Mouse (Mus musculus): Measurements from ENCODE around the gene Spred1. TPM values are rescaled to one million over a fixed set of nuclear protein-coding genes. Genes with fewer than 3 reads are reported as not detected.

Gene Spred1
- polyA plus RNA-seq, 1 experiment from 2014 or later = 6.5 TPM

DNA sequence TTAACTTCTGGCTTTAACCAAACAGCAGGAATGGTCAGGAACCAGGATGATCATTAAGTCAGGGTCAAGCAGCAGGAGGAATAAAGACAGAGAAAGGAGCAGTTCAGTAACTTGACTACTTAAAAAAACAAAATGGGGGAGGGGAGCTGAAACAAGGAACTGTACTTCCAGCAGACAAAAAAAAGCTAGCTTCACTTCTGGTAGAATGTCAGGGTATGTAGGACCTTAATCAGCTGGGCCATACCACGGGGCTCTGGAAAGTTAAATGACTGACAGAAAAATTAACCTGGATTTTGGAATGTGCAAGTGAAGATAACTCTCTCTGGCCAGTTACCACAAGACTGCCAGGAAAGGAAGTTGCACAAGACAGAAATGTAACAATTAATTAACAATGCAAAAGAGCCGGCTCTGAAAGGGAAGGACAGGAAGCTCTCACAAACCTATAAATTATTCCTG is 28.2 kb upstream of the Spred1 start:
- Histone ChIP-seq H3K4me1 (ENCODE audit: control insufficient read depth, insufficient read depth, low read length) (0 out of 2 replicates have a peak, but pooled peaks cover 5% of the 10 kb centered on the region), H3K9ac (ENCODE audit: low read length) (no peak overlapping the region), H3K4me3 (replicated peaks; ENCODE audit: low read length) (no peak overlapping the region), H3K27me3 (ENCODE audit: control insufficient read depth, insufficient read depth, low read length) (no peaks in the 10 kb centered on the region), H3K27ac (ENCODE audit: low read length) (no peak overlapping the region), H3K36me3 (ENCODE audit: control insufficient read depth, insufficient read depth, low read length) (no peaks in the 10 kb centered on the region), H3K4me2 (ENCODE audit: low read depth, low read length) (no peak overlapping the region), H3K9me3 (replicated peaks; ENCODE audit: control insufficient read depth, low read length) (no peaks in the 10 kb centered on the region)
- no peak for ATAC-seq (ENCODE audit: insufficient read depth, low FRiP score)
- WGBS = 28% methylated on average over 2 of the region's 2 CpGs

- Histone ChIP-seq H3K27ac (ENCODE audit: low read length) (no peak overlapping the region), H3K27me3 (ENCODE audit: control insufficient read depth, insufficient read depth, low read length) (no peaks in the 10 kb centered on the region), H3K4me2 (ENCODE audit: low read depth, low read length) (no peak overlapping the region), H3K36me3 (ENCODE audit: control insufficient read depth, insufficient read depth, low read length) (no peaks in the 10 kb centered on the region), H3K9ac (ENCODE audit: low read length) (no peak overlapping the region), H3K4me3 (replicated peaks; ENCODE audit: low read length) (no peak overlapping the region), H3K9me3 (replicated peaks; ENCODE audit: control insufficient read depth, low read length) (no peaks in the 10 kb centered on the region), H3K4me1 (ENCODE audit: control insufficient read depth, insufficient read depth, low read length) (0 out of 2 replicates have a peak, but pooled peaks cover 7% of the 10 kb centered on the region)
- no peak for ATAC-seq (ENCODE audit: insufficient read depth, low FRiP score)
- 58% methylated on average over 3 of the region's 3 CpGs for WGBS
These were observed 25.7 kb upstream of the Spred1 start for GRCm38 (mm10) chr2:117095491-117095890.

DNA sequence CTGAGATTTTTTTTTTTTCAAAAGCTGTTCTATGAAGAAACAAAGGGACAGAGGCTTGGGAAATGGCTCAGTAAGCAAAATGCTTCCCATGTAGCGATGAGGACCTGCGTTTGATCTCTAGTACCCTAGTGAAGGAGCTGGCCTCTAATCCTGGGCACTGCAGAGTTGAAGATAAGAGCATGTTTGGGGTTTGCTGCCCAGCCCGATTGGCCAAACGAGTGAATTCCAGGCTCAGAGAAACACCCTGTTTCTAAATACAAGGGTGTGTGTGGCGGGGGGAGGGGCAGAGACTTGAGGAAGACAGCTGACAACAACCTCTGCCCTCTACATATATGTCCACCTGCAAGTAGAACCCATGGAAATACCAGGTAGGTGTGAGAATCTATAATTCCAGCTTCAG is 23.9 kb upstream of the Spred1 start:
- no peak overlapping the region for H3K27ac ChIP-seq (ENCODE audit: low read length)
- H3K36me3 ChIP-seq (ENCODE audit: control insufficient read depth, insufficient read depth, low read length) = no peaks in the 10 kb centered on the region
- no peaks in the 10 kb centered on the region for H3K9me3 ChIP-seq (replicated peaks; ENCODE audit: control insufficient read depth, low read length)
- H3K4me1 ChIP-seq (ENCODE audit: control insufficient read depth, insufficient read depth, low read length) = 0 out of 2 replicates have a peak, but pooled peaks cover 7% of the 10 kb centered on the region
- H3K4me3 ChIP-seq (replicated peaks; ENCODE audit: low read length) = no peak overlapping the region
- no peaks in the 10 kb centered on the region for H3K27me3 ChIP-seq (ENCODE audit: control insufficient read depth, insufficient read depth, low read length)
- 52% methylated on average over 5 of the region's 5 CpGs for WGBS
- no peak overlapping the region for H3K4me2 ChIP-seq (ENCODE audit: low read depth, low read length)
- no peak overlapping the region for H3K9ac ChIP-seq (ENCODE audit: low read length)
- no peak; the same call in 1 of the 2 replicates for ATAC-seq (ENCODE audit: insufficient read depth, low FRiP score)

DNA sequence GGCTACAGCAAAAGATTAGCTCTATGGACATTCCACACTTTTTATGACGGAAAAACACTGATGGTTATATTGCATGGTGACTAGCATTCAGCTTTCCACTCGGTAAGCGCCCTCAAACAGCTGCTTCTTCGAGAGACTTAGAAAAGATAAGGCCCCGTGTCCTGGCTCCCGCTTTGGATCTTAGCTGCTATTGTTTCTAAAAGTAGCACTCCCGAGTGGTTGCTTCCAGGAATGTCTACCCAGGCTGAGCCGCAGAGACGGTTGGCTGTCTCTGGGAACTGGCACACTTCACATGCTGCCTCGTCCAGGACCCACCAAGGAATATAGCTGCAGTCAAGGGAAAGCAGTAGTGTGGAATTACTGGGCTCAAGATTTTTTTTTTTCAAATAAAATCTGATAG is 21.9 kb upstream of the Spred1 start:
- Histone ChIP-seq H3K4me1 (ENCODE audit: control insufficient read depth, insufficient read depth, low read length) (0 out of 2 replicates have a peak, but pooled peaks cover 2% of the 10 kb centered on the region), H3K4me2 (ENCODE audit: low read depth, low read length) (no peak overlapping the region), H3K9ac (ENCODE audit: low read length) (no peak overlapping the region), H3K4me3 (replicated peaks; ENCODE audit: low read length) (no peak overlapping the region), H3K9me3 (replicated peaks; ENCODE audit: control insufficient read depth, low read length) (no peaks in the 10 kb centered on the region), H3K27ac (ENCODE audit: low read length) (no peak overlapping the region), H3K36me3 (ENCODE audit: control insufficient read depth, insufficient read depth, low read length) (no peaks in the 10 kb centered on the region), H3K27me3 (ENCODE audit: control insufficient read depth, insufficient read depth, low read length) (no peaks in the 10 kb centered on the region)
- 43% methylated on average over 10 of the region's 10 CpGs for WGBS
- ATAC-seq (ENCODE audit: insufficient read depth, low FRiP score) = no peak

GRCm38 (mm10) chr2:117103461-117103860 is 17.7 kb upstream of the Spred1 start:
- no peak overlapping the region for H3K4me2 ChIP-seq (ENCODE audit: low read depth, low read length)
- H3K9me3 ChIP-seq (replicated peaks; ENCODE audit: control insufficient read depth, low read length) = no peaks in the 10 kb centered on the region
- no peak overlapping the region for H3K4me3 ChIP-seq (replicated peaks; ENCODE audit: low read length)
- no peak overlapping the region for H3K9ac ChIP-seq (ENCODE audit: low read length)
- H3K27me3 ChIP-seq (ENCODE audit: control insufficient read depth, insufficient read depth, low read length) = no peaks in the 10 kb centered on the region
- ATAC-seq (ENCODE audit: insufficient read depth, low FRiP score) = no peak
- H3K4me1 ChIP-seq (ENCODE audit: control insufficient read depth, insufficient read depth, low read length) = 0 out of 2 replicates have a peak, but pooled peaks cover 2% of the 10 kb centered on the region
- 35% methylated on average over 4 of the region's 4 CpGs for WGBS
- H3K36me3 ChIP-seq (ENCODE audit: control insufficient read depth, insufficient read depth, low read length) = no peaks in the 10 kb centered on the region
- H3K27ac ChIP-seq (ENCODE audit: low read length) = no peak overlapping the region

DNA sequence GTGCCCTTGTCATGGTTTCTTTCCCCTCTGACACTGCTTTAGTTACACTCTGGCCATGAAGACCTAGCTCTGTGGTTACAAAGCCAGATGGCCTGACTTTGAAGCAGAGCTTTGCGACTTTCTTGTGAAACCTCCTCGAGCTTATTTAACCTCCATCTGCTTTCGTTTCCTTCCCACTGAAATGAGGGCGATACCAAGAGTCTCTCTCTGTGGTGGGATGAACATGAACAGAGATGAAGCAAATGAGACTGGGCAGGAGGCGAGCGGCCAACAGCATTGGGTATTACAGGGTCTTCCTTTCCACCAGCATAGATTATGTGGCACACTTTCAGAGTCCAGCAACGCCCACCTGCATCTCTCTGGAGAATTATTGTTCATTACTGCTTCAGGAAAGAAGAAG is 15.8 kb upstream of the Spred1 start:
- no peak for ATAC-seq (ENCODE audit: insufficient read depth, low FRiP score)
- Histone ChIP-seq H3K27me3 (ENCODE audit: control insufficient read depth, insufficient read depth, low read length) (no peaks in the 10 kb centered on the region), H3K4me1 (ENCODE audit: control insufficient read depth, insufficient read depth, low read length) (no peaks in the 10 kb centered on the region), H3K9me3 (replicated peaks; ENCODE audit: control insufficient read depth, low read length) (no peaks in the 10 kb centered on the region), H3K4me3 (replicated peaks; ENCODE audit: low read length) (no peak overlapping the region), H3K9ac (ENCODE audit: low read length) (no peak overlapping the region), H3K27ac (ENCODE audit: low read length) (no peak overlapping the region), H3K36me3 (ENCODE audit: control insufficient read depth, insufficient read depth, low read length) (no peaks in the 10 kb centered on the region), H3K4me2 (ENCODE audit: low read depth, low read length) (no peak overlapping the region)
- 83% methylated on average over 7 of the region's 7 CpGs for WGBS

- H3K9me3 ChIP-seq (replicated peaks; ENCODE audit: control insufficient read depth, low read length) = no peaks in the 10 kb centered on the region
- no peaks in the 10 kb centered on the region for H3K36me3 ChIP-seq (ENCODE audit: control insufficient read depth, insufficient read depth, low read length)
- WGBS = 52% methylated on average over 4 of the region's 4 CpGs
- H3K4me3 ChIP-seq (replicated peaks; ENCODE audit: low read length) = no peak overlapping the region
- H3K27me3 ChIP-seq (ENCODE audit: control insufficient read depth, insufficient read depth, low read length) = no peaks in the 10 kb centered on the region
- H3K4me2 ChIP-seq (ENCODE audit: low read depth, low read length) = no peak overlapping the region
- no peak for ATAC-seq (ENCODE audit: insufficient read depth, low FRiP score)
- no peak overlapping the region for H3K9ac ChIP-seq (ENCODE audit: low read length)
- no peaks in the 10 kb centered on the region for H3K4me1 ChIP-seq (ENCODE audit: control insufficient read depth, insufficient read depth, low read length)
- H3K27ac ChIP-seq (ENCODE audit: low read length) = no peak overlapping the region
These were observed 13.1 kb upstream of the Spred1 start for GRCm38 (mm10) chr2:117108059-117108458.

DNA sequence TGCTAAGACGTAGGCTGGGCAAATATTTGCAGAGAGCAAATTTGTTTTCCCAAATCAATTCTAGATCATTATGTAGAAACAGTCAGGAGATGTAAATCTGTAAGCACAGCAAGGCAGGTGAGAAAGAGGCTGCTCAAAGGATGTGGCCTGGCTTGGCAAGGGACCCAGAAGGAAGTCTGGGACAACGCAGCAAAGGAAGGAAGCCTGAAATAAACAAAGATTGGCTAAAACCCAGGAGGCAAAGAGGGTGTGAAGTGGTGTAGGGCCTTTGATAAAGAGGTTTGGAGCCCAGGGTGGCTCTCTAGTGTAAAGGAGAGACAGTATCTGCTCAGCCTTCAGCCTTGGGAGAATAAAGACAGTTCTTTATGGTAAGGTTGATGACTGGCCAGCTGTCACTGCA is 11.9 kb upstream of the Spred1 start:
- Histone ChIP-seq H3K36me3 (ENCODE audit: control insufficient read depth, insufficient read depth, low read length) (no peaks in the 10 kb centered on the region), H3K4me1 (ENCODE audit: control insufficient read depth, insufficient read depth, low read length) (no peaks in the 10 kb centered on the region), H3K27me3 (ENCODE audit: control insufficient read depth, insufficient read depth, low read length) (no peaks in the 10 kb centered on the region), H3K4me3 (replicated peaks; ENCODE audit: low read length) (no peak overlapping the region), H3K9ac (ENCODE audit: low read length) (no peak overlapping the region), H3K4me2 (ENCODE audit: low read depth, low read length) (no peak overlapping the region), H3K27ac (ENCODE audit: low read length) (no peak overlapping the region), H3K9me3 (replicated peaks; ENCODE audit: control insufficient read depth, low read length) (no peaks in the 10 kb centered on the region)
- 38% methylated on average over 2 of the region's 2 CpGs for WGBS
- no peak for ATAC-seq (ENCODE audit: insufficient read depth, low FRiP score)

DNA sequence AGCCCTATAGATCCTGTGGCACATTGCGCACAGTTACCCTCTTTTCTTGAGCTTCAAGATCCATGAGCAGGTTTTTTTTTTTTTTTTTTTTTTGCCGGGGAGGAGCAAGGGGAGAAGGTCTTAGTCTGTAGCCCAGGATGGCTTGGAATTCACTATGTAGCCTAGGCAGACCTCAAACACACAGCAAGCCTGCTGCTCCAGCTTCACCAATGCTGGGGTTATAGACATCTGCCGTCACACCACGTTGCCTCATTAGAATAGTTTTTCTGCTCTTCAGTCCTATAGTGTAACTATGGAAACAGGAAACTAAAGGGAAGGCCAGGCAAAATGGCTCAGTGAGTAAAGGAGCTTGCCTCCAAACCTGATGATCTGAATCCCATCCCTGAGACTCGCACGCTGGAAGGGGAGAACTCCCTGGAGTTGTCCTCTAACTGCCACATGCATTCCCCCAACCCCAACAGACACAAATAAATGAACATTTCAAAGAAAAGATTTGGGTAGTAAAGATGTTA is 10.8 kb upstream of the Spred1 start:
- H3K27ac ChIP-seq (ENCODE audit: low read length) = no peak overlapping the region
- H3K9ac ChIP-seq (ENCODE audit: low read length) = no peak overlapping the region
- H3K4me1 ChIP-seq (ENCODE audit: control insufficient read depth, insufficient read depth, low read length) = no peaks in the 10 kb centered on the region
- 83% methylated on average over 6 of the region's 6 CpGs for WGBS
- H3K36me3 ChIP-seq (ENCODE audit: control insufficient read depth, insufficient read depth, low read length) = no peaks in the 10 kb centered on the region
- H3K4me2 ChIP-seq (ENCODE audit: low read depth, low read length) = no peak overlapping the region
- no peak for ATAC-seq (ENCODE audit: insufficient read depth, low FRiP score)
- no peak overlapping the region for H3K4me3 ChIP-seq (replicated peaks; ENCODE audit: low read length)
- no peaks in the 10 kb centered on the region for H3K9me3 ChIP-seq (replicated peaks; ENCODE audit: control insufficient read depth, low read length)
- H3K27me3 ChIP-seq (ENCODE audit: control insufficient read depth, insufficient read depth, low read length) = no peaks in the 10 kb centered on the region
